Mouse (Mus musculus): ENCODE measurements around the gene D6Ertd527e.
"Not testable (repeated sequence)": the region's sequence is repeated elsewhere in the genome, so short reads cannot be mapped to it uniquely, and the experiment has no call there.

Gene D6Ertd527e

DNA sequence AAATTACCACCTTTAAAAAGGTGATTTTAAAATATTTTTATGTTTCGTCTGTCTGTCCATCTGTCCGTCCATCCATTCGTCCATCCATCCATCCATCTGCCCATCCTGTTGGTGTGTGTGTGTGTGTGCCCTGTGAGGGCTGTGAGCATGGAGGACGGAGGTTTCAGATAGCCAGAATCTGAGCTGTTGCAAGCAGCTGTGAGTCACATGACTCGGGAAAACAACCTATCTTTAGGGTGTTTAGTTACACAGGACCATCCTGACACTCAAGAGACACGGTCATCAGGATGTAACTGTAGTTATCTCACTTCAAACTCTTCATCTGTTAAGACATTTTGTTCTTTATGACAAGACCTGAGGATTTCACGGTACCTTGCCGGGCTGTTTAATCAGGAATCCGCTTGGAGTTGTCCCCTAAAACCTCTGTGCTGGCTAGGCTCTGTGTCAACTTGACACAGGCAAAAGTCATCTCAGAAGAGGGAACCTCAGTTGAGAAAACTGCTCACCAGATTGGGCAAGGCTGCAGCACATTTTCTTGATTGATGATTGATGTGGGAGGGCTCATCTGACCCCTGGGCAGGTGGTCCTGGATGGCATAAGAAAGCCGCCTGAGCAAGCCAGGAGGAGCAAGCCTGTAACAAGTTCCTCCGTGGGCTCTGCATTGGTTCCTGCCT is at the start of gene D6Ertd527e:
Gene D6Ertd527e (plus strand): TSS at position 624 of the 674 bp plus-strand sequence.
- no peak for DNase-seq (ENCODE audit: inconsistent ontology term)

DNA sequence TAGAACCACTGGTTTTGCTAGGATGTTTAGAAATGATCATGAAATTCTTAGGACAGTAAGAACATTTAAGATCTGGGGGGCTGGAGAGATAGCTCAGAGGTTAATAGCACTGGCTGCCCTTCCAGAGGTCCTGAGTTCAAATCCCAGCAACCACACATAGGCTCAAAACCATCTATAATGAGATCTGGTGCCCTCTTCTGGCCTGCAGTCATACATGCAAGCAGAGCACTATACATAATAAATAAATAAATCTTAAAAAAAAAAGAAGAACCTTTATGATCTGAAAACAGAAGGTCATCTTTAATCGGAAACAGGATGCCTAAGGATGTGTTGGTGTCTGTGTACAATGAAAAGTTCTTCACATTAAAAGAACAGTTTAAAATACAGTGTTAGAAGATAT is 44.8 kb upstream of the D6Ertd527e start:
- DNase-seq (ENCODE audit: inconsistent ontology term) = no peak

DNA sequence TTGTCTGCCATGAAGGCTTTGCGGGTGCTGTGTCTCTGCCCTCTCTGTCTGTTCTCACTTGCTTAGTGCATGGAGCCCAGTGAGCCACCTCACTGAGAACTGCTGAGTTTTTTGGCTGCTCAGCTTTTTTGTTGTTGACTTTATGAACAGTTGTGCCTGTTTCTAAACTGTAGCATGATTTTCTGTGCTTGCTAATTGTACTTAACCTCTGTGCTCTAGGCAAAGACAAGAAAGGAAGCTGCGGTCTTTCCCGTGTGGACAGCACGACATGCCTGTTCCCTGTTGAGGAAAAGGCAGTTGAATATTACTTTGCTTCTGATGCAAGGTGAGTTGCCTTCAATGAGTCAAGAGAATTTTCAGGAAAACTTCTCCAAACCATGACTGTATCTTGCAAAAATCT is 41.0 kb upstream of the D6Ertd527e start:
- DNase-seq (ENCODE audit: inconsistent ontology term) = no peak

DNA sequence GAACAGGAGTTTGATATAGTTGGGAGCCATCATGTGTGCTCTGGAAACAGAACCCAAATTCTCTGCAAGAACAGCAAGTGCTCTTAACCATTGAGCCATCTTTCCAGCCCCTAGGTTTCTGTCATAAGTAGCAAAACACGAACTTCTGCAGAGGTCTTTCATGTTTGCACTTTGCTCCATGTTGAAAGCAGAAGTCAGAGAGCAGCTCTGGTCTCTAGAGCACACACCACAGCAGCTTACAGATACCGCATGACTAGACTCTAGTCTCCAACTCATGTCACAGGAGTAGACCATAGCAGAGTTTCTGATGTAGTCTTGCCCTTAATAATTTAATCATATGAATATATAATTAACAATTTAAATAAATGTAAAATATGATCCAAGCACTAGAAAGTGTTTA is 36.3 kb upstream of the D6Ertd527e start:
- no peak for DNase-seq (ENCODE audit: inconsistent ontology term)

DNA sequence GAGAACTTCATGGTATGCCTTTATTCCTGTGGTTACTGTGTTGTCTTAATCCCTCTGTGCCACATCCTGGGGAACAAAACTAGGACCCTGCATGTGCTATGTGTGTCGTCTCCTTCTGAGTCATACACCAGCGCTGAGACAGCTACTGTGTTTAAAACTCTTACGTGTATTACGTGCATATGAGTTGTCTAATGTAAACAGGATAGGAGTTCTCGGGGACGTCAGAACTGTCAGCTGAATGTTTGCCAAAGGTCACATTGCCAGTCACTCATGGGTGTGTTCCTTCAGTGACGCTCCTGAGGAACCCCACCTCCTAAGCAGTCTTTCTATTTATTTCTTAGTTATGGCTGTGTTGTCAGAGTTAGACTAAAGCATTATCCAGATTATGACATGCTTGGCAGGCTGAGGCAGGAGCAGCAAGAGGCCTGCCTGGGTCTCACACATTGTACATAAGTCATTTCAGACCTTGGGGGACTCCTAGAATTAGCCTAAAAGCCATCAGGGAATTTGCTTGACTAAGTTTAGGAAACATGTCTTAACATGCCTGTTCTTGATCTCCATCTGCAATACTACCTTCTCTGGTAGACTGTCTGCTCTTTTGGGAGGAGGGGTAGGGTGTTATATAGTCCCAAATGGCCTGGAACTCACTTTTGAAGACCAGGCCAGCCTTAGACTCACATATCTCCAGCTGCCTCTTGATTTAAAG is 35.2 kb upstream of the D6Ertd527e start:
- peak; percentile 3 for DNase-seq (ENCODE audit: inconsistent ontology term)

DNA sequence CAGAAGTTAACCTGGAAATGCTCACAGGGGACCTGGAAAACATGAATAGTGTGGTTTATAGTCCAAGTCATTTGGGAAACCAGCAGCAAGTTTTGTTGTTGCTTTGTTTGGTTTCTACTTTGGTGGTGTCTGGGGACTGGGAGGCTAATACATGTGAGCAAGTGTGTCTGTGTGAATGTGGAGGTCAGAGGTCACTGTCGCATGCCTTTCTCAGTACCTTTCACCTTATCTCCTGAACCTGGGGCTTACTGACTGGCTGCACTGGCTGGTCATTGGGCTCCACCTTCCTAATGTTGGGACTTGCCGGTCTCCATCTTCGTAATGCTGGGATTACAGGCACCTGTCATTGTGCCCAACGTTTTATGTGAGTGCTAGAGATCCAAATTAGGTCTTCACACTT is 33.9 kb upstream of the D6Ertd527e start:
- no peak for DNase-seq (ENCODE audit: inconsistent ontology term)

DNA sequence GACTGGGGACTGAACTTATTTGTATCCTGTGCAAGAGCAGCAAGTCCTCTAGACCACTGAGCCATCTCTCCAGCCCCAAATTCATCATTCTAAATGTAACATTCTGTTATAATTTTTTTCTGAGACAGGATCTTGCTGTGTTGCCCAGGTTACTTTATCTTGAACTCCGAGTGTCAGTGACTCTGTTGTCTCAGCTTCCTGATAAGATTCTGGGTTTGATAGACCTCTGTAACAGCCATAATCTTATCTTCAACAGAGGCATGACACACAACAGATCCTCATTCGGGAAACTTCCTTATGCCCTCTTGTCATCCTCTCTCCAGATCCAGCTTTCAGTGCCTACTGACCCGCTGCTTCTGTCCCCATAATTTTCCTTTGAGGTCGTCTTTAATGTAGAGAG is 31.8 kb upstream of the D6Ertd527e start:
- no peak for DNase-seq (ENCODE audit: inconsistent ontology term)

DNA sequence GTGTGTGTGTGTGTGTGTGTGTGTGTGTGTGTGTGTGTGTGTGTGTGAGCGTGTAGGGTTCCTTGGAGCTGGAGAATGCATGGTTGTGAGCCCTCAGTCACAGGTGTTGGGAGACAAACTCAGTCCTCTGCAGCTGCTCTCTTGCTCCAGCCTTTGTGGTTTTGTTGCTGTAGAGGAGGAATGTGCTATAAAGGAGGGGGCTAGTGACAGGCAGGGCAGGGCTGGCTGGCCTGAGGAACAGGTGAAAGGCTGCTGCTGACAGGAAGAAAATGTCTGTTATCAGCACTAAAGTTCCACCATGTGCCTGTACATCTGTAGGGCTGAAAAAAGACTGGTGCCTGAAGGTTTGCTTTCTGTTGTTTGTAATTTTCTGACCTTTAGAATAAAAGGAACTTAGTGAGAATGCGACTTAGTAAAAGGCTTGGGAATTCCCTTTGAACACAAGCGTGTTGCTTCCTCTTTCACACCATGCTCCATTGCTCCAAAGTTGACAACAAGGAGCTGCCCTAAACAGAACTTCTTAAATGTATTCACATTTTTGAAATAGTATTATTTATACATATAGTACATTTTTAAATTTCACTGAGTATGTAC is 29.4 kb upstream of the D6Ertd527e start:
- DNase-seq (ENCODE audit: inconsistent ontology term) = peak; percentile 31

DNA sequence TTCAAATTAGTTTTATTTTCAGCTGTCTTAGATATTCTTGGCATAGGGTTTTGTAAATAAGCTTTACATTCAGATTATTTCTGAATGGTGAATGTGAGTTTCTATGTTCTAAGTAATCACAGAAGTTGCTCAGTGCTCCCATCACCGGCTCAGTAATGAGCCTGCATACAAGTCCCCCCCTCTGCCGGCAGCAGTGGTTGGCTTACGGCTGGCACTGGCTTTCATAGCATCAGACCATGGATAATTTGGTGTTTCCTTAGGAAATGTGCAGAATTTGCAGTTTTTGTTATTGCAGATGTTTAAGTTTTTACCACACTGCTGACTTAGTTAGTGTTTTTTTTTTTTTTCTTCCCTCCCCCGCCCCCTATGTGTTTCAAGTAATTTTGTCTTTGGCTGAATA is 25.1 kb upstream of the D6Ertd527e start:
- DNase-seq (ENCODE audit: inconsistent ontology term) = no peak

DNA sequence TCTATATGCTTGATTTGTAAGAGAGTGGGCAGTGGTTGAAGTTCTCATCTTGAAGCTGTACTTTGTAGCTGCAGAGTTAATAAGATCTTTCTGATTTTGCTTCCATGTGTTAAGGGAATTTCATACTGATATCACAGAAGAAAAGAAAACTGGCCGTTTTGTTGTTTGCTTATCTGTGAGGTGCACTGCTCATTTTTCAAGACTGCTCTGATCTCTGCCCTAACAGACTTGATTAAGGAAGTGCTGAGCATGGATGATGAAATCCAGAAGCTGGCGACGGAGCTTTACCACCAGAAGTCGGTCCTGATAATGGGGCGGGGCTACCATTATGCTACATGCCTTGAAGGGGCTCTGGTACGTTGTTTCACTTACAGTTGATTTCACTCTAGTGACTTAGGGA is 19.5 kb upstream of the D6Ertd527e start:
- DNase-seq (ENCODE audit: inconsistent ontology term) = no peak

DNA sequence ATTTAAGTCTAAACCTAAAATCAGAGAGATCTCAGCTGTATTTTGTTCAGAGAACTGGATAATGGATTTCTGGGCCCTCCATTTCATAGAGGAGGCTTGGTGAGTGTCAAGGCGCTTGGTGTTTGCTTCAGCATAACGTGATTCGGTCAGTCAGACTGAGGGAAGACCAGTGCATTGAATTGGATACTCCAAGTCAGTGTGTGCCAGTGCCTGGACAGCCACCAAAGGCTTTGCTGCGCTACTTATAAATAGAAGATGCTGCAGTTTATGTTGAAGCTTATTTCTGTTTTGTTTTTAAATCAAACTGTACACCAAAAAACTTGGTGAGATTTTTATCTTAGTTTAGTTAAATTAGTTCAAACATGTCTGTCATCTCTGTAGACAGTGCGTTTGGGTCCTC is 16.2 kb upstream of the D6Ertd527e start:
- DNase-seq (ENCODE audit: inconsistent ontology term) = no peak

DNA sequence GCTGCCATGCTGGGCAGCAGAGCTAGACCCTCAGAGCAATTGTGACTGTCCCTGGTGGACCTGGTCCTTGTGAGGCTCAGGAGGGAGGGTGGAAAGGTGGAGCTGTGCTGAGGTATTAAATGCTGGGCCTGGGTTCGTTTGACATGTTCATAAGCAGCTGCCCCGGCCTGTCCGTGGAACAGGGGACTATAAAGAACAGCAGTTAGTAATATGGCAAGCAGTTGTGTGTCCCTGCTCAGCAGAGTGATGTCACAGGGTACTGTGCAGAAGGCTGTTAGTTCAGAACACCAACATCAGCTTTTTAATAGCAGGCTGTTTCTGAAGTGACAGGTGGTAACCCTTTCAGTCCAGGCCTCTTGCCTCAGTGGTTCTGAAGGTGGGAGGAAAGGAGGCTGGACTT is 13.7 kb upstream of the D6Ertd527e start:
- DNase-seq (ENCODE audit: inconsistent ontology term) = no peak

DNA sequence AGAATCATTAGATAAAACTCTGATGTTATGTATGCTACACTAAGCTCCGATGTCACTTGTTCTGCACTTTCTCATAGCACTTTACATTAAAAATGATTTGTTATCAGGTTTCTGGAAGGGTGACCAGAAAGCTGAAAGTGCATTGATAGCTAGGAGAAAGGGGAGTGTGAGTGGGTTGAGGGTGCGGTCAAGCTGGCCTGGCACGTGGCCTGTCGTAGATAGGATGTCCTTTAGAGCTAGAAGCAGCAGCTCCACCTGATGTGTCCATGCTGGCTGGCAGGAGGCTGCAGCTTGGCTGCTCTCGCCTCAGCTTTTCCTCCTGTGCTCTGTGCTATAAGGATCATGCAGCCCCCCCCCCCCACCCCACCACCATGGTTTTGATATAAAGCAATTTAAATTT is 12.1 kb upstream of the D6Ertd527e start:
- no peak for DNase-seq (ENCODE audit: inconsistent ontology term)

DNA sequence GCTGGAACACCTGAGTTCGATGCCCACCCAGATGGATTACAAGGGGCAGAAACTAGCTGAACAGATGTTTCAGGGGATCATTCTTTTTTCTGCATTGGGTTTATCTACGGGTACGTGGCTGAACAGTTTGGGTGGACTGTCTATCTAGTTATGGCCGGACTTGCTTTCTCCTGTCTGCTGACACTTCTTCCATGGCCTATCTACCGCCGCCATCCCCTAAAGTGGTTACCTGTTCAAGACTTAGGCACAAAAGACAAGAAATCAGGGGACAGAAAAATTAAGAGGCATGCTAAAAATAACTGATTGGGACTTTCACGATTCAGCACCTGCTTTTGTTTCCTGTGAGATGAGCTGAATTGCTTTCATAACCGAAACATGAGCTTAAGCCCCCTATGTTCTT is 10.9 kb upstream of the D6Ertd527e start:
- DNase-seq (ENCODE audit: inconsistent ontology term) = not testable (repeated sequence)

DNA sequence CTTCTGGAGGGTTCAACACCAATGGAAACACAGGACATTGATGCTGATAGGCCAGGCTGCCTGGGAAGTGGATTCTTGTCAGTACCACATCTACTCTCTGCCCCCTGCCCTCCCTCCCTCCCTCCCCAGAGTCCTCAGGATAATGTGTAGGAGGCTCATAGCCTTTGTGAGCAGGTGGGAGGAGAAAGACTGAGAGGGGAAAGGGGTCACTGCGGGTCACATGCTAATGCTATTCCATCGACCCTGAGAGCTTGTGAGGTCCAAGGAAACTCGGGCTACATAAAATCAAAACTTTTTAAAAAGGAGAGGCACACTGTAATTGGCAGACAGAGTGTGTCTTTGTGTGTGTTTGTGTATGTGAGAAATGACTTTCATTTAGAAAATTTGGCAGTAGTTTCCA is 5.3 kb upstream of the D6Ertd527e start:
- DNase-seq (ENCODE audit: inconsistent ontology term) = peak; percentile 20

DNA sequence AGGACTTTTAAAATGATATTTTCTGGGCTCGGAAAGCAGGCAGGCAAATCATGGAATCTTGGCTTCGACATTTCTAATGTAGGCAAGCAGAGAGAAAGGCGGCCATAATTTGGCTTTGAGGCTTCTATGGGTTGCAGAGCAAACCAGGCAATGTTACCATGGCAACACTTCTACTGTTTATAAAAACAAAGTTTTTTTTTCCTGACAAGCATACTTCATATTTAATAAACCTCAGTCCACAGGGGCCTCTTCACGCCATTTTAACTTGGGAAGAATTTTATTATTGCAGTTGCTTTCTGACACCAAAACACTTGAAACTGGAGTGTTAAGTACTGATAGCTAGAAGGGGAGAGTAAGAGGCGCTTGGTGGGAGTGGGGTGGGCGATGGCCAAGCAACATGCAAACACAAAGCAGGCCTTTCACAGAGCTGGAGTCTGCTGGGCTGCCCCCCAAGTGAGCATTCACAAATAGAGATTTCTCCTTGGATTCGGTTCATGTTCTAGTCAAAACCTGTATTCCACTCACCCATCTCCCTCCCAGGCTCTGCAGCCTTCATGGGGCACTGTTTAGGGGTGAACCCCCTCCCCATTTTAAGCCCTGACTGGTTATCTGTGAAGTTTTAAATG is 4.8 kb upstream of the D6Ertd527e start:
- DNase-seq (ENCODE audit: inconsistent ontology term) = peak; percentile 67

DNA sequence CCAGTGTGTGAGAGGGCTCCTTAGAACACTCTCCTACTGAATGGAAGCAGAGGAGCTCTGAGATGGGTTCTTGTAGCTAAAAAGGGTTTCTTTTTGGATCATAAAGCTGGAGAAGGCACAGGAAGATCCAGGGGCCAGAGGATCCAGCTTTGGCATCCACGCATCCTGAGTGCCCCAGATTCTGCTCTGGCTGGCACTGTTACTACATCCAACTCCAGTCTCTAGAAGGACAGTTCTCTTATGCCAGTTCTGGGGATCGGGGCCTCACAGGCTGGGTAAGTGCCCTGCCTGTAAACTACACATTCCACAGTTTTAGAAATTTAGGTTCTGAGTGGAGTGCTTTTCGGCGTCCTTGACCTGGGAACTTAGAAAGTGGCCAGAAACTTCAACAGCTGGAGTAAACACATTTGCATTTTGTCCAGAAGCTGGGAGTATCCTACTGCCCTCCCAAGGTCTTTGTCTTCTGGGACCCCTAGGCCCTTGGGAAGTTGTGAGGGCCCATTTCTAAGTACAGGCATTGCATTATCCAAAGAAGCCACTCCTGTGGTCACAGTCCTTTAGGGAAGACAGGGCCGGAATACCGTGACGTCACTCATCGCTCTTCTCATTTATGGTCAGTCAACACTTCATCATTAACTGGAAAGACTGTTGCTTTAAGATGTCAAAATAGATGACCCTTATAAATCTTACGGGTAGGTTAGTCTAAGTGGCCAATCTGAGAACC is 4.1 kb upstream of the D6Ertd527e start:
- peak; percentile 17 for DNase-seq (ENCODE audit: inconsistent ontology term)

DNA sequence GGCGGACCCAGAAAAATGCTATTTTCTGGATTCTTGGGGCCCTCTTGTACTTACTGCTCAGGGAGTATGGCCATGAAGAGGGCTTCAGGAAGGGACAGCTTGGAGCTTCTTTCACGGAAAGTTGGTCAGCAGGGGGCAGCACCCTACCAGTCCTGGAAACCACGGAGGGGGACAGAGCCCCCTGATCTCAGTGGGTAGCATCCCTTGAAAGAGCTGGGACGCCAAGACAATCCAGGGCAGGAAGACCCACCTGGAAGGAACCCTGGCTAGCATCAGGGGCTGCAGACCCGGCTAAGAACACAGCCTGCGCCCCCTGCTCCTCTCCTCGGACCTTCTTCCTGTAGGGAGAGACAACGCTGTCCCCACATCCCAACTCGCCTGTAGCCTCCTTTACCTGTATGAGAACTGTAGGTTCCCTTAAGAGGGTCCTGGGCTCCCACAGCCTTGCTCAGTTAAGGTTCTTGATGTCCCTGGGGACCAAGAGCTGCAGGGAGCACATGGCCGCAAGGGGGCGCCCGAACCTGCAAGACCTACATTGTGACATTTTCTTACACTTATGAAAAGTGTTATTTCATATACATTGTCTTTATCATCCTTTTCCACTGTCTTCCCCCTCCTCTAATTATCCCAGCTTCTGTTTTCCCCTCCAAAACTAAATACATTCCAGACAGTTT is 3.1 kb upstream of the D6Ertd527e start:
- peak; percentile 86 for DNase-seq (ENCODE audit: inconsistent ontology term)

DNA sequence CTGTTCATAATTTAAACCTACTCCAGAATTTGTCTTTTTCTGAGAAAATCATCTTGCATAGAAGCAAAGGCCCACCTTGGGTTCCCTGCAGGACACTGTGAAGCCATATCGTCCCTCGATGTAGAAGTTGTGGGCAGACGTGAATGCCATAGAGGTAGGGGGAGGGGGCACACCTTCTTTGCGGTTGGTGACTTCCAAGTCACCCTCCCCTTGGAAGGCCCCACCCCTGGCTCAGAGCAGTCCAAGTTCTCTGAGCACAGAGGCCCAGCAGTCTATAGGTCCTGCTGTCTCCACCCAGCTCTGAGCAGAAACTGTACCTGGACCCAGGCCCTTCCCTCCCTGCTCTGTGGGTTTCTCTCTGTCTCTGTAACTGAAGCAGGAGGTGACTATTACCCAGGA is 2.6 kb upstream of the D6Ertd527e start:
- DNase-seq (ENCODE audit: inconsistent ontology term) = no peak

DNA sequence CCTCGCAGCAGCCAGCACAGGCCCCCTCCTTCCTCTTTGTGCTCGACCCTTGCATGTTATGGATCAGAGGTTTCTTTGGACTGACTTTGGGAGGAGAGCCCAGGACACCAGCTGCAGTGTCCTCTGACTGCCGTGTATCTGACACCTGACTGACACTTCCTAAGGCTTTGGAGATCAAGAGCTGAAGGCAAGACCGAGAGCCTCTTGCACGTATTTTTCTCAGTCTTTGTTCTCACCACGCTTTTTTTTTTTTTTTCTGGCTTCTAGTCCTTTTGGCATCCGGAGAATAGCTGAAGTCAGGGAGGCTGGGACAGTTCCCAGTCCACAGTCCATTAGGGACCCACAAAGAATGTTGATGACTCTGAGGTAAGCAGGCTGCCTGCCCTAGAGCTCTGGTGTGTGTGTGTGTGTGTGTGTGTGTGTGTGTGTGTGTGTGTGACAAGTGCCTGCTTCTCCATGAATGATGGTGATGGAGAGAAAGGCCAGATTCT is 2.1 kb upstream of the D6Ertd527e start:
- DNase-seq (ENCODE audit: inconsistent ontology term) = peak; percentile 86

DNA sequence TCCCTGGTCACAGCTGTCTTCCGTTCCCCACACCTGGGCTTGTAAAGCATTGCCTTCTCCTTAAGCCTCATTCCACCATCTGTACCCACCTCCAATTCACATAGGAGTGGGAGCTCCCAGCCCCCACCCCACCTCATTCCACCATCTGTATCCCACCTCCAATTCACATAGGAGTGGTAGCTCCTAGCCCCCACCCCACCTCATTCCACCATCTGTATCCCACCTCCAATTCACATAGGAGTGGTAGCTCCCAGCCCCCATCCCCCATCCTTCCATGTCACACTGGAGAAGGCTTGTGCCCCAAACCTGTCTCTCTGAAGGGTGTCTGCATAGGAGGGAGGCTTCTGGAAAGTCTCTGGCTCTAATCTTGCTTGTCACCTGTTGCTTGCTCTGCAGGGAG is 1.2 kb upstream of the D6Ertd527e start:
- DNase-seq (ENCODE audit: inconsistent ontology term) = no peak

Data from Muller cell, postnatal 12 days (primary cell).